Mouse (Mus musculus) neural tube, embryonic 12.5 days (tissue): ENCODE measurements around the gene Kmt2e. TPM values are rescaled to one million over a fixed set of nuclear protein-coding genes. Genes with fewer than 3 reads are reported as not detected.

Experiments used
- ATAC-seq: fragments of 200-750 bp; cut with Nextera tagmentation; 2 replicates; pipeline ENCODE4 v1.8.0; 2017; ENCODE audit warnings: low read depth, mild to moderate bottlenecking, moderate TSS enrichment, moderate library complexity; ENCODE audit not compliant: low FRiP score
- H3K27ac ChIP-seq: fragments of 300-500 bp; sonication (generic); 2 replicates; pipeline ENCODE4 v1.5.1; 2016
- H3K27me3 ChIP-seq: fragments of 300-500 bp; sonication (generic); replicated peaks from 2 replicates; pipeline ENCODE4 v1.6.1; 2016; ENCODE audit warnings: mild to moderate bottlenecking
- H3K36me3 ChIP-seq: fragments of 300-500 bp; sonication (generic); 2 replicates; pipeline ENCODE4 v1.6.1; 2016; ENCODE audit warnings: mild to moderate bottlenecking
- H3K4me1 ChIP-seq: fragments of 300-500 bp; sonication (generic); 2 replicates; pipeline ENCODE4 v1.6.1; 2016
- H3K4me2 ChIP-seq: fragments of 300-500 bp; sonication (generic); replicated peaks from 2 replicates; pipeline ENCODE4 v1.6.1; 2016; ENCODE audit warnings: mild to moderate bottlenecking
- H3K4me3 ChIP-seq: fragments of 300-500 bp; sonication (generic); 2 replicates; pipeline ENCODE4 v1.5.1; 2016
- H3K9ac ChIP-seq: fragments of 300-500 bp; sonication (generic); 2 replicates; pipeline ENCODE4 v1.6.1; 2016; ENCODE audit warnings: mild to moderate bottlenecking
- H3K9me3 ChIP-seq: fragments of 300-500 bp; sonication (generic); 2 replicates; pipeline ENCODE4 v1.6.1; 2016; ENCODE audit warnings: mild to moderate bottlenecking
- WGBS: fragments of 180-500 bp; shearing (Covaris S2); methylation state at CpG from one replicate; pipeline ENCODE4 v1.1.7; 2016; 5-methylcytosine and 5-hydroxymethylcytosine counted together
- polyA plus RNA-seq: library from polyadenylated mRNA; unstranded; fragments of >200 nt; fragmentation: Nextera tagmentation; extraction: Ambion mirVana; gene quantifications from 2 replicates; pipeline ENCODE4 v1.2.1, GENCODE M21; 2016

Kmt2e gene
- polyA plus RNA-seq, 1 experiment from 2014 or later: 142 TPM

- no peak for ATAC-seq
- no peaks in the 10 kb centered on the region for H3K9me3 ChIP-seq
- 90% methylated on average over 3 of the region's 3 CpGs for WGBS
- H3K27ac ChIP-seq: no peak overlapping the region
- H3K36me3 ChIP-seq: peaks cover 73% of the 10 kb centered on the region
- no peak overlapping the region for H3K4me3 ChIP-seq
- no peaks in the 10 kb centered on the region for H3K27me3 ChIP-seq
- H3K4me1 ChIP-seq: no peaks in the 10 kb centered on the region
- no peak overlapping the region for H3K4me2 ChIP-seq
- no peak overlapping the region for H3K9ac ChIP-seq
Observed at GRCm38 (mm10) chr5:23496396-23496795, 62.2 kb downstream of the Kmt2e start.

GRCm38 (mm10) chr5:23496933-23497332, 62.7 kb downstream of the Kmt2e start:
- Histone ChIP-seq H3K4me1 (no peaks in the 10 kb centered on the region), H3K27me3 (no peaks in the 10 kb centered on the region), H3K36me3 (peaks cover 76% of the 10 kb centered on the region), H3K9me3 (no peaks in the 10 kb centered on the region), H3K4me2 (no peak overlapping the region), H3K27ac (no peak overlapping the region), H3K4me3 (no peak overlapping the region), H3K9ac (no peak overlapping the region)
- 94% methylated on average over 5 of the region's 5 CpGs for WGBS
- ATAC-seq: no peak

DNA sequence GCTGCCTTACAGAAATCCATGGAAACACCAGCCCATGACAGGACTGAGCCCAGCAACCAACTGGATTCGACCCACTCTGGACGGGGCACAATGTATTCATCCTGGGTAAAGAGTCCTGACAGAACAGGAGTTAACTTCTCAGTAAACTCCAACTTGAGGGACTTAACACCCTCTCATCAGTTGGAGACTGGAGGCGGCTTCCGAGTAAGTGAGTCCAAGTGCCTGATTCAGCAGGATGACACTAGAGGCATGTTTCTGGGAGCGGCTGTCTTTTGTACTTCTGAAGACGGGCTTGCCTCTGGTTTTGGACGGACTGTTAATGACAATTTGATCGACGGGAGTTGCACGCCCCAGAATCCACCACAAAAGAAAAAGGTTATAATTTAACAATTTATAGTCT, 63.7 kb downstream of the Kmt2e start:
- Histone ChIP-seq H3K9ac (no peak overlapping the region), H3K36me3 (peaks cover 77% of the 10 kb centered on the region), H3K27me3 (no peaks in the 10 kb centered on the region), H3K4me3 (no peak overlapping the region), H3K4me1 (no peaks in the 10 kb centered on the region), H3K9me3 (no peaks in the 10 kb centered on the region), H3K27ac (no peak overlapping the region), H3K4me2 (no peak overlapping the region)
- 85% methylated on average over 10 of the region's 10 CpGs for WGBS
- ATAC-seq: no peak

DNA sequence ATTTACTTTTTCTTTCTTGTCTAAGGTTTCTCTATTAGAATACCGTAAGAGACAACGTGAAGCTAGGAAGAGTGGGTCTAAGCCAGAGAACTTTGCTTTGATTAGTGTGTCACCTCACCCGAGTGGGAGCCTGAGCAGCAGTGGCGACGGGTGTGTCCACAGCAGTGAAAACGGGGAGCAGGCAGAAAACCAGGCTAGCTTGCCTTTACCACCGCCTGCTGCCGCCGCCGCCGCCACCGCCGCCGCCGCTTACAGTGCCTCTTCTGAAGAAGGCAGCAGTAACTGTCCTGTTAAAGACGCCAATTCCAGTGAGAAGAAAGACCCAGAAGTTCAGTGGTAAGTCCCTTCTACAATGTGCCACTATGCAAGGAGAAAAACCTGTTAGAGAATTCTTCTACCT, 65.0 kb downstream of the Kmt2e start:
- H3K4me1 ChIP-seq: no peaks in the 10 kb centered on the region
- H3K27ac ChIP-seq: no peak overlapping the region
- no peak for ATAC-seq
- H3K9me3 ChIP-seq: no peaks in the 10 kb centered on the region
- H3K9ac ChIP-seq: no peak overlapping the region
- H3K27me3 ChIP-seq: no peaks in the 10 kb centered on the region
- H3K36me3 ChIP-seq: peaks cover 71% of the 10 kb centered on the region
- no peak overlapping the region for H3K4me2 ChIP-seq
- WGBS: 93% methylated on average over 16 of the region's 16 CpGs
- no peak overlapping the region for H3K4me3 ChIP-seq

DNA sequence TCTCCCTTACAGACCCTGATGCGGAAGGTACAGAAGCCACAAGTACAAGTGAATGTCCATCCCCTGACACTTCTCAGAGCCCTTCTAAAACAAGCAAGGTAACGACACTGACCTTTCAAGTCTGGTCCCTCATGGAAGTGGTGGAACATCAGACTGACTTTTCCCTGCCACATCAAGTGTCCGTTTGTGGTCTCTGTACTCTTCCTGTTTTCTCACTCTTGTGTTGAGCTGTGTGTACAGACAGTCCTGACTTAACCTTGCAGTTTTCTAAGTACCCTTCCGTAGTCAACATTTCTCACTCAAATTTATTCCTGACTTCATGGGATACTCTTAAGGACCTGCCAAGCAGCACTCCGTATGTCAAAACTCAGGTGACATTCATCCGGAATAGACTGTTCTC, 66.5 kb downstream of the Kmt2e start:
- H3K27me3 ChIP-seq: no peaks in the 10 kb centered on the region
- H3K4me2 ChIP-seq: no peak overlapping the region
- peaks cover 64% of the 10 kb centered on the region for H3K36me3 ChIP-seq
- no peaks in the 10 kb centered on the region for H3K4me1 ChIP-seq
- no peak overlapping the region for H3K27ac ChIP-seq
- H3K9me3 ChIP-seq: no peaks in the 10 kb centered on the region
- ATAC-seq: no peak
- H3K9ac ChIP-seq: no peak overlapping the region
- H3K4me3 ChIP-seq: no peak overlapping the region
- 91% methylated on average over 6 of the region's 6 CpGs for WGBS

DNA sequence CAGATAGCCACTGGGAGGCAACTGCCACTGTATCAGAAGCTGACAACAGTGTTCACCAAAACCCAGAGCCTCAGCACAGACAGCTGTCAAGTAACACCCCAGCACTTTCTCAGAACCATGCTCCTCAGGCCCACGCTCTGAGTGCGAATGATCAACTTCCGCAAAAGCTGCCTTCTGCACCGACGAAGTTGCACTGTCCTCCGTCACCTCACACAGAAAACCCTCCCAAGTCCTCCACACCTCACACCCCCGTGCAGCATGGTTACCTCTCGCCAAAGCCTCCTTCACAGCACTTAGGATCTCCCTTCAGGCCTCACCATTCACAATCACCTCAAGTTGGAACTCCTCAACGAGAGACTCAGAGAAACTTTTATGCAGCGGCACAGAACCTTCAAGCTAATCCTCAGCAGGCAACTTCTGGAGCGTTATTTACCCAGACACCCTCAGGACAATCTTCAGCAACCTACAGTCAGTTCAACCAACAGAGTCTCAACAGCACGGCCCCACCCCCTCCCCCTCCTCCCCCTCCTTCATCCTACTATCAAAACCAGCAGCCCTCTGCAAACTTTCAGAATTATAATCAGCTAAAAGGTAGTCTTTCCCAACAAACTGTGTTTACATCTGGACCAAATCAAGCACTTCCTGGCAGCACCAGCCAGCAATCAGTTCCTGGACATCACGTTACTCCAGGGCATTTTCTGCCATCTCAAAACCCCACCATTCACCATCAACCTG, 67.5 kb downstream of the Kmt2e start:
- 82% methylated on average over 13 of the region's 13 CpGs for WGBS
- peaks cover 56% of the 10 kb centered on the region for H3K36me3 ChIP-seq
- H3K4me2 ChIP-seq: no peak overlapping the region
- H3K4me1 ChIP-seq: no peaks in the 10 kb centered on the region
- no peaks in the 10 kb centered on the region for H3K27me3 ChIP-seq
- H3K9me3 ChIP-seq: no peaks in the 10 kb centered on the region
- no peak overlapping the region for H3K27ac ChIP-seq
- H3K9ac ChIP-seq: no peak overlapping the region
- H3K4me3 ChIP-seq: no peak overlapping the region
- ATAC-seq: no peak

GRCm38 (mm10) chr5:23502317-23502937, 68.2 kb downstream of the Kmt2e start:
- Histone ChIP-seq H3K9me3 (no peaks in the 10 kb centered on the region), H3K27me3 (no peaks in the 10 kb centered on the region), H3K36me3 (peaks cover 51% of the 10 kb centered on the region), H3K4me2 (no peak overlapping the region), H3K27ac (no peak overlapping the region), H3K9ac (no peak overlapping the region), H3K4me3 (no peak overlapping the region), H3K4me1 (no peaks in the 10 kb centered on the region)
- WGBS: 72% methylated on average over 12 of the region's 13 CpGs
- peak; percentile 33; the same call in 1 of the 2 replicates for ATAC-seq

DNA sequence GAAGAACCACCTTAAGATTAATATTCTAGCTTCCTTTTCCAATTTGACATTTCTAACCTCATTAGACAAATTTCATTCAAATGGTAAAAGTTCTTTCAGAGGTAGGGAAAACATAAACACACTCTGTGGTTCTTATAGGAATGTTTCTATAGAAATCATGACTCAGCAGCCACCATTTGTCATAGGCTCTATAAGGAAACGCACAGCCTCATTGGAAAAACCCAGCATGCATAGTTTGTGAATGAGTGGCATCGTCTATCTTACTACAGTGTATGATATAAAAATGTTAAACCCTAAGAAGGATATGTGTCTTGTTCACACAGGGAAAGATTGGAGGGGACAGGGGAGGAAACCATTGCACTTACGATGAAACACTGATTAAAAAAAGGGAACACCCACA, 71.3 kb downstream of the Kmt2e start:
- WGBS: 88% methylated on average over 3 of the region's 3 CpGs
- no peak overlapping the region for H3K9ac ChIP-seq
- no peaks in the 10 kb centered on the region for H3K9me3 ChIP-seq
- no peak overlapping the region for H3K4me3 ChIP-seq
- ATAC-seq: no peak
- no peak overlapping the region for H3K27ac ChIP-seq
- no peak overlapping the region for H3K4me2 ChIP-seq
- H3K27me3 ChIP-seq: no peaks in the 10 kb centered on the region
- H3K4me1 ChIP-seq: 0 out of 2 replicates have a peak, but pooled peaks cover 4% of the 10 kb centered on the region
- peaks cover 39% of the 10 kb centered on the region for H3K36me3 ChIP-seq

- Histone ChIP-seq H3K27me3 (no peaks in the 10 kb centered on the region), H3K36me3 (peaks cover 24% of the 10 kb centered on the region), H3K4me1 (0 out of 2 replicates have a peak, but pooled peaks cover 4% of the 10 kb centered on the region), H3K27ac (no peak overlapping the region), H3K4me3 (no peak overlapping the region), H3K9ac (no peak overlapping the region), H3K9me3 (no peaks in the 10 kb centered on the region), H3K4me2 (no peak overlapping the region)
- WGBS: 80% methylated on average over 4 of the region's 4 CpGs
- no peak for ATAC-seq
Observed at GRCm38 (mm10) chr5:23507210-23507609, 73.0 kb downstream of the Kmt2e start.

DNA sequence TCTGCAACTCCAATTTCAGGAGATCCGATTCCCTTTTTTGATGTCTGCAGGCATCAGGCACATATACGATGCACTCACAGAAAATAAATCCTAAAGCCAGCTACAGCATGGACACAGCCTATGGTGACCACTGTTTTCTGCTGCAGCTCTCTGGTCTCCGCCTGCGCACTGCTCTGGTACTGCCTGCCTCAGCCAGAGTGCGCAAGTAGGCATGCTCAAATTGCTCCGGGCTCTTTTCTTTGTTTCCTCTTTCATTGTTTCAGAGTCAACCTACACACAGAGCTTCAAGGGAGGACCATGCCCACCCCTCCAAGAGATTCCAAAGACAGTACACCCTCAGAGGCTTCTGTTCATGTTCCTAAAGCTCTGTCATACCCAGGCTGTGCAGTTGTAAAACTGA, 74.4 kb downstream of the Kmt2e start:
- Histone ChIP-seq H3K27me3 (no peaks in the 10 kb centered on the region), H3K27ac (no peak overlapping the region), H3K4me2 (no peak overlapping the region), H3K9ac (no peak overlapping the region), H3K4me1 (0 out of 2 replicates have a peak, but pooled peaks cover 4% of the 10 kb centered on the region), H3K36me3 (peaks cover 26% of the 10 kb centered on the region), H3K9me3 (no peaks in the 10 kb centered on the region), H3K4me3 (no peak overlapping the region)
- ATAC-seq: peak; percentile 59
- 78% methylated on average over 6 of the region's 6 CpGs for WGBS

DNA sequence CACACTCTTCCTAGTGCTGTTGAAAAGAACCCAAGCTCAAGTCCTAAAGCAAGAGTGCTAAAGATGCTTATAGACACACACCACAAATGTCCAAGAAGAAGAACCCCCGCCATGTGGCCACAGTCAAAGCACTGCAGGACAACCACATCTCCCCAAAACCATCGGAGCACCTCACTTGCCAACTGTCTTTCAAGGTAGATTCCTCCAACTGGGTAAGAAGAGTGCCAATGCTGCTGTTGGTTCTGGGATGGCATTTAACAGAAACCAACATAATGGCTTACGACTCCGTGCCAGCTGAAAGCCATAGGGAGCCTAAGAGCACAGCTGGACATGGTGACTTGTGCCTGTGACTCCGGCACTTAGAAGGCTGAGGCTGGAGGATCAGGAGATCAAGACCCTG, 77.2 kb downstream of the Kmt2e start:
- Histone ChIP-seq H3K4me3 (no peak overlapping the region), H3K27me3 (no peaks in the 10 kb centered on the region), H3K4me1 (0 out of 2 replicates have a peak, but pooled peaks cover 4% of the 10 kb centered on the region), H3K36me3 (peaks cover 43% of the 10 kb centered on the region), H3K9ac (no peak overlapping the region), H3K27ac (no peak overlapping the region), H3K9me3 (no peaks in the 10 kb centered on the region), H3K4me2 (no peak overlapping the region)
- 93% methylated on average over 5 of the region's 5 CpGs for WGBS
- no peak for ATAC-seq

GRCm38 (mm10) chr5:23512556-23512955, 78.3 kb downstream of the Kmt2e start:
- Histone ChIP-seq H3K27ac (no peak overlapping the region), H3K9me3 (no peaks in the 10 kb centered on the region), H3K9ac (no peak overlapping the region), H3K4me3 (no peak overlapping the region), H3K36me3 (peaks cover 43% of the 10 kb centered on the region), H3K27me3 (no peaks in the 10 kb centered on the region), H3K4me2 (no peak overlapping the region), H3K4me1 (0 out of 2 replicates have a peak, but pooled peaks cover 9% of the 10 kb centered on the region)
- WGBS: 94% methylated on average over 7 of the region's 7 CpGs
- no peak for ATAC-seq

DNA sequence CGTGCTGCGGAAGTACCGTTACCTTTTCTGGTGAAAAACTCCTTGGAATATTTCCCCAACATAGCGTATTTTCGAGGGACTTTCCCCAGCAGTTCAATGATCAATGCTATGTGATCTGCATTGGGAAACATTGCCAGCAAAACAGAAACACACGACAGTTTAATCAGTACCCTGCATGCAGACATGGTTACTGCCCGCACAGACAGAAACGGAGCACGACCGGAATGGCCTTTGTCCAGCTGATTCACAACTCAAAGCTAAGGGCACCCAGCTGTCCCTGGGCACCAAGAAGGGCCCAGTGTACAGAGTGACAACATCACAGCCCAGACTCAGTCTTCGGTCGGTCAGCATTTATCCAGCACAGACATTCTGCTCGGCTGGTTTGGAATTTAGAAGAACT, 79.2 kb downstream of the Kmt2e start:
- no peak overlapping the region for H3K9ac ChIP-seq
- H3K4me2 ChIP-seq: no peak overlapping the region
- no peak for ATAC-seq
- H3K4me1 ChIP-seq: 0 out of 2 replicates have a peak, but pooled peaks cover 9% of the 10 kb centered on the region
- H3K27ac ChIP-seq: no peak overlapping the region
- no peaks in the 10 kb centered on the region for H3K27me3 ChIP-seq
- no peaks in the 10 kb centered on the region for H3K9me3 ChIP-seq
- H3K4me3 ChIP-seq: no peak overlapping the region
- WGBS: 95% methylated on average over 13 of the region's 13 CpGs
- peaks cover 46% of the 10 kb centered on the region for H3K36me3 ChIP-seq
